Mouse (Mus musculus) limb, embryonic 11.5 days (tissue): ENCODE measurements around the gene Runx1. TPM values are rescaled to one million over a fixed set of nuclear protein-coding genes. Genes with fewer than 3 reads are reported as not detected.

Experiments used
- ATAC-seq: fragments of 200-750 bp; cut with Nextera tagmentation; 2 replicates; pipeline ENCODE4 v1.8.0; 2017; ENCODE audit warnings: low read depth; ENCODE audit not compliant: insufficient number of reproducible peaks, low FRiP score, low TSS enrichment
- DNase-seq: peaks from one replicate; pipeline ENCODE4 v3.0.0-alpha.2; 2015; ENCODE audit warnings: low spot score
- H3K27ac ChIP-seq: fragments of 300-500 bp; sonication (generic); replicated peaks from 2 replicates; pipeline ENCODE4 v1.5.1; 2014; ENCODE audit warnings: low read depth, mild to moderate bottlenecking, low read length
- H3K27me3 ChIP-seq: fragments of 300-500 bp; sonication (generic); 2 replicates; pipeline ENCODE4 v1.6.1; 2014; ENCODE audit warnings: mild to moderate bottlenecking, low read length, mixed read lengths; ENCODE audit not compliant: control insufficient read depth, insufficient read depth
- H3K36me3 ChIP-seq: fragments of 300-500 bp; sonication (generic); 2 replicates; pipeline ENCODE4 v1.6.1; 2014; ENCODE audit warnings: mild to moderate bottlenecking, low read length, moderate library complexity, mixed read lengths; ENCODE audit not compliant: control insufficient read depth, insufficient read depth
- H3K4me1 ChIP-seq: fragments of 300-500 bp; sonication (generic); 2 replicates; pipeline ENCODE4 v1.6.1; 2014; ENCODE audit warnings: low read length, mixed read lengths; ENCODE audit not compliant: control insufficient read depth, insufficient read depth
- H3K4me2 ChIP-seq: fragments of 300-500 bp; sonication (generic); 2 replicates; pipeline ENCODE4 v1.6.1; 2014; ENCODE audit warnings: low read depth, mild to moderate bottlenecking, moderate library complexity; ENCODE audit not compliant: severe bottlenecking
- H3K4me3 ChIP-seq: fragments of 300-500 bp; sonication (generic); 2 replicates; pipeline ENCODE4 v1.5.1; 2014; ENCODE audit warnings: low read depth, low read length
- H3K9ac ChIP-seq: fragments of 300-500 bp; sonication (generic); 2 replicates; pipeline ENCODE4 v1.6.1; 2014; ENCODE audit warnings: mild to moderate bottlenecking, low read length
- H3K9me3 ChIP-seq: fragments of 300-500 bp; sonication (generic); 2 replicates; pipeline ENCODE4 v1.6.1; 2016; ENCODE audit warnings: low read length; ENCODE audit not compliant: control insufficient read depth
- WGBS: fragments of 180-500 bp; shearing (Covaris S2); extraction: QIAGEN DNeasy Blood & Tissue Kit; methylation state at CpG from one replicate; pipeline ENCODE4 v1.1.7; 2014; 5-methylcytosine and 5-hydroxymethylcytosine counted together
- polyA plus RNA-seq: library from polyadenylated mRNA; unstranded; fragments of >200 nt; fragmentation: Nextera tagmentation; extraction: Ambion mirVana; gene quantifications from 2 replicates; pipeline ENCODE4 v1.2.1, GENCODE M21; 2014

The Runx1 gene
- polyA plus RNA-seq, 1 experiment from 2014 or later, result 2.7 TPM

DNA sequence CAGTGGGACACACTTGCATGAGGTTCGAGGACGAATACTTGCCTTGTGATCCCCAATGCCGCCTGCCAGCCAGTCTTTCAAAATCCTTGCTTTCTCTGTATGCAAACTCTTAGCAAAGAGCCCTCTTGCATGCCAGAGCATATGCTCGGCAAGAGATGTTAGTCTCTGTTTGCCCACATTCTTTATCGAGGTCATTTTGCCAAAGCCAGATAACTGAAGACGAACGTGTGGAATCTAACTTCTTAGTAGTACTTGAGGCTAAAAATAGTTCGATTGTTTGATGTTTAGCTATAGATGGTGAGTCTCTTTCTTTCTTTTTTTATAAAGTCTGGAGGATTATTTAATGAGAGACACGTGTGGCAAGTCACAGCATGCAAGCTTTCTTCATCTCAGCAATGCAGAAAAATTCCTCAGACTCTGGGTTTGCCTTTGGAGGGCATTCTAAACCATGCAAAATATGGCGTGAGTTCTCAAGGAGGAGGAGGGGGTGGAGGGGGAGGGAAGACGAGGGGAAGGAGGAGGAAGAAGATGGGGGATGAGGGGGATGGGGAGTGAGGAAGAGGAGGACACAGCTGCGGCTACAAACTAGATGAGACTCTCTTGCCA, 81.7 kb downstream of the Runx1 start:
- Histone ChIP-seq H3K4me2 (no peak overlapping the region), H3K9me3 (no peaks in the 10 kb centered on the region), H3K4me3 (no peak overlapping the region), H3K36me3 (no peaks in the 10 kb centered on the region), H3K4me1 (no peaks in the 10 kb centered on the region), H3K27me3 (0 out of 2 replicates have a peak, but pooled peaks cover 4% of the 10 kb centered on the region), H3K9ac (no peak overlapping the region), H3K27ac (no peak overlapping the region)
- WGBS, result 67% methylated on average over 12 of the region's 12 CpGs
- DNase-seq, result no peak
- ATAC-seq, result no peak

DNA sequence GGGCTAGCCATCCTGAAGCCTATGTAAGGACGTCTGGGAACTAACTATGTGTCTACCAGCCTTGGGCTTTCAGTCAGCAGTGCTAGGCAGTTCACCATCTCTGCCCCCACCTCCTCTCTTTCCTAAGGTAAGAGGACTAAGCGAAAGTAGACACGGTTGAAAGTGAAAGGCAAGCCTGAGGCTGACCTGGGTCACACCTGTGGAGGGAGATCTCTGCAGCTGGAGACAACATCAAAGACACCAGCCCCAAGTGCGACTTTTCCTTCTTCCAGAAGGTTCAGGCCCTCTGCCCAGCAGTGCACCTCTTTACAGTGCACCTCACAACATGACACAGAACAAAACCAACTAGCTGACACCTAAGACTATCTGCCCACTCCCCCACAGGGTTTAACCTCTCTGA, 82.2 kb downstream of the Runx1 start:
- ATAC-seq (no peak), DNase-seq (no peak)
- Histone ChIP-seq H3K9ac (no peak overlapping the region), H3K27ac (no peak overlapping the region), H3K4me3 (no peak overlapping the region), H3K4me1 (0 out of 2 replicates have a peak, but pooled peaks cover under 1% of the 10 kb centered on the region), H3K4me2 (no peak overlapping the region), H3K36me3 (no peaks in the 10 kb centered on the region), H3K9me3 (no peaks in the 10 kb centered on the region), H3K27me3 (0 out of 2 replicates have a peak, but pooled peaks cover 4% of the 10 kb centered on the region)
- 70% methylated on average over 4 of the region's 4 CpGs for WGBS

DNA sequence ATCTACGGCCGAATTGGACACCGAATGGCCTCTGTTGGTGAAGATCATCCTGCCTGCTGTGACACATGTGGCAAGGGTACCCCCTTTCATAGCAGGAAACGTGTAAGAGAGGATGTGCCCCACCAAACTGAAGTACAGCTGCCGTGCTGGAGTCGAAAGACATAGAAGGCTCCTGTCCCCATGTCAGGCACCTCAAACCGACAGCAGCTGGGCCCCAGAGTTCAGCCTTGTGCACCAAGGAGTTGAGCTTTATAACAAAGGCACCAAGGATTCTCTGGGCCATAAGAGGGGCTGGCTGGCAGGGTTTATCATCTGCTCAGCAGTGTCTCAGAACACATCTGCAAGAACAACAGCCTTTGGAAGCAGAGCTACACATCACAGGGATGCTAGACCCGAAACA, 84.6 kb downstream of the Runx1 start:
- H3K27ac ChIP-seq, result no peak overlapping the region
- H3K4me3 ChIP-seq, result no peak overlapping the region
- H3K4me1 ChIP-seq, result 0 out of 2 replicates have a peak, but pooled peaks cover 10% of the 10 kb centered on the region
- DNase-seq, result no peak
- H3K4me2 ChIP-seq, result no peak overlapping the region
- 86% methylated on average over 8 of the region's 8 CpGs for WGBS
- no peak overlapping the region for H3K9ac ChIP-seq
- no peak for ATAC-seq
- H3K9me3 ChIP-seq, result no peaks in the 10 kb centered on the region
- no peaks in the 10 kb centered on the region for H3K36me3 ChIP-seq
- 0 out of 2 replicates have a peak, but pooled peaks cover 4% of the 10 kb centered on the region for H3K27me3 ChIP-seq

DNA sequence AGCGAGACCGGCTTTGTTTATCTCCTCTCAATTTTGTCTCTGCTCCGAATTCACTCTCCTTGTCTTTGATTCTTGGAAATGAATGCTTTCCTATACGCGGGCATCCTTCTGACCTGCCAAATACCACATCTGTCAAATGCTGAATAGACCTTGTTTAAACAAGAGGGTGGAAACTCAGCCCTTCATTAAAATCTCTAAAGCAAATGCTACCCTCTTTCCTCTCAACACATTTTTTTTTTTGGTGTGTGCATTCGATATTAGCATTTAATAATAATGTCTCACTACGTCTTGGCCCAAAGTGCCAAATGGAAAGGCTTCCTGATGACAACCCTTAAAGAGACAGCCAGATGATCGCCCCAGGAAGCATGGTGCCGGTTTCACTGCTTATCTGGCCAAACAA, 85.4 kb downstream of the Runx1 start:
- H3K4me2 ChIP-seq, result no peak overlapping the region
- H3K9me3 ChIP-seq, result no peaks in the 10 kb centered on the region
- 0 out of 2 replicates have a peak, but pooled peaks cover 10% of the 10 kb centered on the region for H3K4me1 ChIP-seq
- no peak overlapping the region for H3K9ac ChIP-seq
- DNase-seq (no peak), ATAC-seq (no peak)
- 0 out of 2 replicates have a peak, but pooled peaks cover 7% of the 10 kb centered on the region for H3K27me3 ChIP-seq
- WGBS, result 61% methylated on average over 9 of the region's 9 CpGs
- no peaks in the 10 kb centered on the region for H3K36me3 ChIP-seq
- no peak overlapping the region for H3K27ac ChIP-seq
- no peak overlapping the region for H3K4me3 ChIP-seq

DNA sequence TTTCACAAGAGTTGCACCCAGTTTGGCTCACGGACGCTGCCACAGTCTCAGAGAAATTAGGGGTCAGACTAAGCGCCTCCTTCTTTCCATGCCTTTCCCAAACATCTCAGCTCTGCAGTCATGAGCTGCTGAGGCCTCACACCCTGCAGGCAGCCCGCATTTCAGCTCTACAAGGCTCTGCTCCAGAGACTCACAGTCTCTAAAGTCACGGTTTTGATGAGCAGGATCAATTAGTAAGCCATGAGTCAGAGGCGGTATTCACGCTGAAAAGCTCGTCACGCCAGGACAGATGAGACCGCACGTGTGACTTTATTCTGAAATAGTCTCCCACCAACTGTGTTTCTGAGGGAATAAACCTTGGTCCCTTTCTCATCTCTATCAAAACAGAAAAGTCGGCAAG, 86.0 kb downstream of the Runx1 start:
- Histone ChIP-seq H3K9me3 (no peaks in the 10 kb centered on the region), H3K27ac (no peak overlapping the region), H3K4me2 (no peak overlapping the region), H3K27me3 (0 out of 2 replicates have a peak, but pooled peaks cover 7% of the 10 kb centered on the region), H3K36me3 (no peaks in the 10 kb centered on the region), H3K4me3 (no peak overlapping the region), H3K9ac (no peak overlapping the region), H3K4me1 (0 out of 2 replicates have a peak, but pooled peaks cover 10% of the 10 kb centered on the region)
- ATAC-seq, result no peak
- DNase-seq, result no peak
- 52% methylated on average over 12 of the region's 12 CpGs for WGBS

DNA sequence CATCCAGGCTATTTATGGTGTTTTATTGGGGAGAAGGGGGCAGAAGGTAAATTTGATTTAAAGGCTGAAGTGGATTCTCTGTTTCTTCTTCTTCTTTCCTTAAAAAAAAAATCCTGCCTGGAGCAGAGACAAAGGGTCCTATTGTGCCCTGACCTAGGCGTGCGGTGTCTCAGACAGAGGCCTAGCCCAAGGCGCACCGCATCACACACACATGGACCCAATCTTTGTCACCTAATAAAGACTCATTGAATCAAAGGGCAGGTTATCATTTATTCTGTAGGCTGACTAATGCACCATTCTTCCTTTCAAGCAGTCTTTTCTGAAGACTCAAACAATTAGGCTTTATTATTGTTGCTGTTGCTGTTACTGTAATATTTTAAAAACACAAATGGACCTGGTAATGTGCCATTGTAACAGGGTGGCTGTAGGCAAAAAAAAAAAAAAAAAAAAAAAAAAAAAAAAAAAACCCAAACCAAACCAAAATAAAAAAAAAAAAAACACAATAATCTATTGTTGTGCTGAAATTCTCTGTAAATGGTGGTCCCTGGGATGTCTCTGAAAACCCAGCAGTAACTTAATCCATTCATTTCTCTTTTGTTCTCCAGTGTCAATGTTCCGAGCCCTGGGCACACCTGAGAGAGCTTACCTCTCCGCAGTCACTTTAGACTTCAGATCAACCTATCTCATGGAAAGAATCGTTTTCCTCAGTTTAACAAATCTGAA, 86.7 kb downstream of the Runx1 start:
- Histone ChIP-seq H3K4me1 (0 out of 2 replicates have a peak, but pooled peaks cover 10% of the 10 kb centered on the region), H3K4me2 (no peak overlapping the region), H3K4me3 (no peak overlapping the region), H3K36me3 (no peaks in the 10 kb centered on the region), H3K9ac (no peak overlapping the region), H3K9me3 (no peaks in the 10 kb centered on the region), H3K27ac (no peak overlapping the region), H3K27me3 (0 out of 2 replicates have a peak, but pooled peaks cover 7% of the 10 kb centered on the region)
- 45% methylated on average over 7 of the region's 7 CpGs for WGBS
- DNase-seq, result peak; percentile 56
- ATAC-seq, result no peak

DNA sequence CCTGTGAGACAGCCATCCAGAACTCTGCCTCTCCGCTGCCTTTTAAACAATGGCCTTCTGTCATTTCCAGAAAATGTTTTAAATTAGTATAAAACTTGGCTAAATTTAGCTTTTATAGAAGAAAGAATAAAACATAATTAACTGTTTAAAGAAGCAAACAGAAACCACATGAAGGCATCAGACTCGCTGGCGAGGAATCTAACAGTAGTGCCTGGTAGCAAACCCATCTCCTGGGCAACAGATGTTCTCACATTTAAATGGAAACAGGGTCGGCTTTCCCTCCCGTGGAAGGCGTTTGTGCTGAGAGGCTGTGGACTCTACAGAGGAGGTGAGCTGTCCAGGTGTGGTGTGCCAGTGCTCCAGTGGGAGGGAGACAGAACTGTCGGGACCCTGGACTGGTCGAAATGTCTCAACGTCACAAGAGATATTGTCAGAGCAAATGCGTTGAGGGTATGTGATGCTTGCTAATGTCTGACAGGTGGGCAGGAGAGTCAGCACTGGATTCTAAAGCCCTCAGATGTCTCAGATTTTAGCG, 87.4 kb downstream of the Runx1 start:
- DNase-seq, result peak; percentile 61
- no peak overlapping the region; the same call in 1 of the 2 replicates for H3K4me2 ChIP-seq
- no peak overlapping the region for H3K4me3 ChIP-seq
- 0 out of 2 replicates have a peak overlapping the region, but pooled peaks have one; percentile 26 for H3K27ac ChIP-seq
- 0 out of 2 replicates have a peak, but pooled peaks cover 10% of the 10 kb centered on the region for H3K4me1 ChIP-seq
- H3K9me3 ChIP-seq, result no peaks in the 10 kb centered on the region
- ATAC-seq, result no peak
- no peaks in the 10 kb centered on the region for H3K36me3 ChIP-seq
- H3K9ac ChIP-seq, result no peak overlapping the region
- 0 out of 2 replicates have a peak, but pooled peaks cover 7% of the 10 kb centered on the region for H3K27me3 ChIP-seq
- 36% methylated on average over 11 of the region's 11 CpGs for WGBS

DNA sequence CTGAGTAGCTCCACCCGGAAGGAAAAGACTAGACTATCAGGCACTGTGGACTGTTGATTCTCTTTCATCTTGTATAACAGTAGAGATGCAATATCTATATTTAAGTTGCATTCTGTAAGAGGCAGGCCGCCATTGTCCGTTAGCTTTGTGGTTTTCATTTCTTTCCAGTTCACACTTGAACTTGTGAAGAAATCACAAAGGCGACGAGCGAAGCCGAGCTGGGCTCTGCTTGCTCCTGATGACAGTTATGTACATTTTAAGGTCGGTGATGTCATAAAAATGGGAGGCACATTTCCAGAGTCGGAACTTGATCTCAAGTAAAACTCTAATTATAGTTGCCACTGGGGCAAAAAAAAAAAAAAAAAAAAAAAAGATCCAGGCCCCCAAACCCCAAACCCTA, 99.1 kb downstream of the Runx1 start:
- H3K4me1 ChIP-seq, result no peaks in the 10 kb centered on the region
- H3K9ac ChIP-seq, result no peak overlapping the region
- DNase-seq (no peak), ATAC-seq (no peak)
- no peaks in the 10 kb centered on the region for H3K36me3 ChIP-seq
- no peaks in the 10 kb centered on the region for H3K27me3 ChIP-seq
- WGBS, result 90% methylated on average over 9 of the region's 9 CpGs
- H3K4me3 ChIP-seq, result no peak overlapping the region
- H3K9me3 ChIP-seq, result no peaks in the 10 kb centered on the region
- no peak overlapping the region for H3K27ac ChIP-seq
- no peak overlapping the region for H3K4me2 ChIP-seq
